Mouse (Mus musculus): ENCODE results near the gene Fbxo46.
"Not testable (repeated sequence)": the region's sequence is repeated elsewhere in the genome, so short reads cannot be mapped to it uniquely, and the experiment has no call there.

The Fbxo46 gene

GRCm38 (mm10) chr7:19131324-19131848 is 11.7 kb downstream of the Fbxo46 start:
- peak; percentile 90 to 94 for DNase-seq (ENCODE audit: low spot score in 2 of 2)

GRCm38 (mm10) chr7:19136168-19136567 is 16.5 kb downstream of the Fbxo46 start:
- no peak for DNase-seq (ENCODE audit: low spot score in 2 of 2)

GRCm38 (mm10) chr7:19136673-19137334 is 17.1 kb downstream of the Fbxo46 start:
- no peak for DNase-seq (ENCODE audit: low spot score in 2 of 2)

- DNase-seq (ENCODE audit: low spot score in 2 of 2) = peak in 1 of 2 experiments; percentile 73
These were observed 17.7 kb downstream of the Fbxo46 start for GRCm38 (mm10) chr7:19137380-19137779.

- no peak for DNase-seq (ENCODE audit: low spot score in 2 of 2)
These were observed 27.1 kb downstream of the Fbxo46 start for GRCm38 (mm10) chr7:19146793-19147192.

GRCm38 (mm10) chr7:19147497-19148045 is 27.9 kb downstream of the Fbxo46 start:
- DNase-seq (ENCODE audit: low spot score in 2 of 2) = no peak

- no peak for DNase-seq (ENCODE audit: low spot score in 2 of 2)
These were observed 28.7 kb downstream of the Fbxo46 start for GRCm38 (mm10) chr7:19148180-19148874.

GRCm38 (mm10) chr7:19148875-19149541 is 29.3 kb downstream of the Fbxo46 start, which contains the start of gene Qpctl:
Qpctl (minus strand) TSS chr7:19149291.
- peak; percentile 96 to 99 for DNase-seq (ENCODE audit: low spot score in 2 of 2)

GRCm38 (mm10) chr7:19149626-19150025 is 30.0 kb downstream of the Fbxo46 start, which contains the start of gene Snrpd2:
Snrpd2 (plus strand) TSS chr7:19149722.
- peak; percentile 91 to 98 for DNase-seq (ENCODE audit: low spot score in 2 of 2)

GRCm38 (mm10) chr7:19151121-19151520 is 31.5 kb downstream of the Fbxo46 start:
- not testable (repeated sequence) for DNase-seq (ENCODE audit: low spot score in 2 of 2)

- DNase-seq (ENCODE audit: low spot score in 2 of 2) = no peak
These were observed 35.1 kb downstream of the Fbxo46 start for GRCm38 (mm10) chr7:19154796-19155195.

GRCm38 (mm10) chr7:19155825-19156475 is 36.3 kb downstream of the Fbxo46 start:
- no peak for DNase-seq (ENCODE audit: low spot score in 2 of 2)

- DNase-seq (ENCODE audit: low spot score in 2 of 2) = peak; percentile 95 to 99
These were observed 37.6 kb downstream of the Fbxo46 start for GRCm38 (mm10) chr7:19157160-19157800.

GRCm38 (mm10) chr7:19158601-19159000 is 38.9 kb downstream of the Fbxo46 start:
- no peak for DNase-seq (ENCODE audit: low spot score in 2 of 2)

- DNase-seq (ENCODE audit: low spot score in 2 of 2) = no peak
These were observed 39.8 kb downstream of the Fbxo46 start for GRCm38 (mm10) chr7:19159411-19159810.

GRCm38 (mm10) chr7:19160115-19160514 is 40.5 kb downstream of the Fbxo46 start:
- DNase-seq (ENCODE audit: low spot score in 2 of 2) = no peak

- DNase-seq (ENCODE audit: low spot score in 2 of 2) = no peak
These were observed 43.3 kb downstream of the Fbxo46 start for GRCm38 (mm10) chr7:19162928-19163327.

- DNase-seq (ENCODE audit: low spot score in 2 of 2) = no peak
These were observed 44.1 kb downstream of the Fbxo46 start for GRCm38 (mm10) chr7:19163752-19164151.

GRCm38 (mm10) chr7:19164189-19164588 is 44.5 kb downstream of the Fbxo46 start:
- DNase-seq (ENCODE audit: low spot score in 2 of 2) = no peak

GRCm38 (mm10) chr7:19164978-19165377 is 45.3 kb downstream of the Fbxo46 start:
- no peak for DNase-seq (ENCODE audit: low spot score in 2 of 2)

Measured in thymus, postnatal 10 days (tissue).